Mouse (Mus musculus) left cerebral cortex, adult 9 months (tissue): Measurements from ENCODE around the gene Kctd20.
"Not testable (repeated sequence)": the region's sequence is repeated elsewhere in the genome, so short reads cannot be mapped to it uniquely, and the experiment has no call there.

ENCODE experiments used
- DNase-seq, 2 experiments: peaks; one replicate each; pipeline ENCODE4 v3.0.0; 2022; ENCODE audit warnings: low spot score in 2 of 2

Kctd20 gene

GRCm38 (mm10) chr17:28984724-28985420 is 33.1 kb downstream of the Kctd20 start:
- no peak for DNase-seq

DNA sequence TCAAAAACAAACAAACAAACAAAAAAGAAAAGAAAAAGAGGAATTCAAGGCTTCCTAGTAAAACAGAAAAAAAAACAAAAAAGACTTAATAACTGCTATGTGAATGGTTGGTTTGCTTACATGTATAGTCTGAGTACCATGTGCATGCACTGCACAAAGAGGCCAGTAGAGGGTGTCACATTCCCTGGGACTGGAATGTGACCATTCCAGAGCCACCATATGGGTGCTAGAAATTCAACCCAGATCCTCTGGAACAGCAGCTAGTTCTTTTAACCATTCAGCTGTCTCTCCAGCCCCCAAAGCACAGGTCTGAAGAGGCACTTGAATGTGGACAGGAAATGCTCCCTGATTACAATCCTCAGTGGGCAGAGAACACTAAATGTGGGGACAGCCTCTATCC is 35.1 kb downstream of the Kctd20 start:
- no peak for DNase-seq

DNA sequence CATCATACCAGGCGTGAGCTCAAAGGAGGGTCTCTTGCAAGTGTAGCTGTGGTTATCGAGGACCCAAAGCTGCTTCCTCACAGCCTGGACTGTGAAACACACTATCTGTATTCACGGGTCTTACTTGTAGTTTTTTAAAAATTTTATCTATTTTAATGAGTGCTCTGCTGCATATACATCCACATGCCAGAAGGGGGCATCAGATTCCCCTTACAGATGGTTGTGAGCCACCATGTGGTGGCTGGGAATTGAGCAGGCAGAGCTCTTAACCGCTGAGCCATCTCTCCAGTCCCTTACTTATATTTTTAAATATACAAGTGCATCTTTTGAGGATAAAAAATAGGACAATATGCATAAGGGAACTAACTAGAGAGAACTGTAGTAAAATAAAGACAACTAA is 36.0 kb downstream of the Kctd20 start:
- DNase-seq, result no peak

GRCm38 (mm10) chr17:28988291-28988690 is 36.5 kb downstream of the Kctd20 start:
- no peak for DNase-seq

DNA sequence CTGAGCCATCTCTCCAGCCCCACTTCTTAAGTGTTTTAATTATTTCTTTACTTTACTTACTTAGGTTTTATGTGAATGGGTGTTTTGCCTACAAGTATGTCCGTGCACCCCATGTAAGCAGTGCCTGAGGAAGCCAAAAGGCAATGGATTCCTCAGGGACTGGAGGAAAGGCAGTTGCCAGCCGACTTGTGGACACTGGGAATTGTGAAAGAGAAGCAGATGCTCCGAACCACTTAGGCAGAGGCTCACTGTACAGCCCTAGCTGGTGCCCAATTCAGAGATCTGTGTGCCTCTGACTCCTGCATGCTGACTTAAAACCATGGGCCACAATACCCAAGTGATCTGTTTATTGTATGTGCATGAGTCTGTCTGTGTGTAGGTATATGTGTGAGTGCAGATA is 37.2 kb downstream of the Kctd20 start:
- no peak for DNase-seq

GRCm38 (mm10) chr17:28990060-28990459 is 38.3 kb downstream of the Kctd20 start:
- DNase-seq, result no peak

DNA sequence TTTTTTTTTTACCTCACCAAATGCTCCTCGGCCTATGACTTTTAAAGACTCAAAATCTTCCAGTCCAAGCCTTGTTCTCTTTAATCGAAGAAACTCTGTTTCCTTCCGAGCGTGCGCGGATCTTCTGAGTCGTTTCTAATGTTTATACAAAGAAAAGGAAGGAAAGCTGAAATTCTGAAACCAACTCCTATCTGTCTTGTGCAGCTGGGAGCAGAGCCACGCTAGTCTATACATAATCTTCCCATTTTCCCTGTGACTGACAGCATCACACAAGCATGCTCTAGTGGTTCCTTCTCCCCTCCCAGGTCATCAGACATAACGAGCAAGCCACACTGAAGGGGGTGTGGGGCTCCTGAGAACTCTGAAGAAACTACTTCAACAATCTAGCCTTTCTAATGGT is 39.5 kb downstream of the Kctd20 start:
- no peak for DNase-seq

- peak in 1 of 2 experiments; percentile 42 for DNase-seq
Observed at GRCm38 (mm10) chr17:28992105-28992504, 40.4 kb downstream of the Kctd20 start.

- DNase-seq, result not testable (repeated sequence)
Observed at GRCm38 (mm10) chr17:28993004-28993403, 41.3 kb downstream of the Kctd20 start.

GRCm38 (mm10) chr17:28994615-28995014 is 42.9 kb downstream of the Kctd20 start:
- no peak for DNase-seq

GRCm38 (mm10) chr17:29000465-29000864 is 48.7 kb downstream of the Kctd20 start:
- DNase-seq, result no peak

- no peak for DNase-seq
Observed at GRCm38 (mm10) chr17:29003740-29004139, 52.0 kb downstream of the Kctd20 start.

DNA sequence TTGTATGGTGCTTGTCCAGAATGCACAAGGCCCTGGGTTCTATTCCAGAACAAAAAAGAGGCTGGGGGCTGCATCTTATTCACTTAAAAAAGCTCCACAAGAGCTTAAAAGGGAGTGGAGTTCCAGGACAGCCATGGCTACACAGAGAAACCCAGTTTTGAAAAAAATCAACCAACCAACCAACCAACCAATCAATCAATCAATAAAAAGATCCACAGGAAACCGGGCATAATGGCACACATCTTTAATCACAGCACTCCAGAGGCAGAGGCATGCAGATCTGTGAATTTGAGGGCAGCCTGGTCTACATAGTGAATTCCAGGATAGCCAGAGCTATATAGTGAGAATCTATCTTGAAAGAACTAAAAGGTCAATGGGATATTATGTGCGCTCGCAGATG is 53.3 kb downstream of the Kctd20 start:
- DNase-seq, result no peak

DNA sequence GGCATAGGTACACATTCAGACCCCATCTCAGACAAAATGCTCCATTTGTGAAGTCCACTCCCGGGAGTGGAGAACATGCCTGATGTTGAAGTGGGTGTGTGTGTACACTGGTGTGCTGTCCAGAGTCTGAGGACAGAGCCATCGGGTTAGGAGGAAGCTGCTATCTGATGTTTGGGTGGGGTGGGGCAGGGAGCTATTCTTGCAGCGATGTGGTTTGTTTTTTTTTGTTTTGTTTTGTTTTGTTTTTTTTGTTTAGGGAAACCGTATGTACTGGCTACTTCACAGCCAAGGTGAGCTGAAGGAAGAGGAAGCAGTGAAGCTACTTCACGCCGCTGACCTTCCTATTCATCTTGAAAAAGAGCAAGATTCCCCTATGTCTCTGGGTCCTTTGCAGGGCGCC is 55.1 kb downstream of the Kctd20 start:
- DNase-seq, result no peak

- DNase-seq, result no peak
Observed at GRCm38 (mm10) chr17:29007243-29007640, 55.5 kb downstream of the Kctd20 start.

- peak; percentile 78 to 90 for DNase-seq
Observed at GRCm38 (mm10) chr17:29007641-29008325, 56.0 kb downstream of the Kctd20 start, which contains the start of gene Stk38. TSS of gene Stk38 (minus strand) at chr17:29007995.

DNA sequence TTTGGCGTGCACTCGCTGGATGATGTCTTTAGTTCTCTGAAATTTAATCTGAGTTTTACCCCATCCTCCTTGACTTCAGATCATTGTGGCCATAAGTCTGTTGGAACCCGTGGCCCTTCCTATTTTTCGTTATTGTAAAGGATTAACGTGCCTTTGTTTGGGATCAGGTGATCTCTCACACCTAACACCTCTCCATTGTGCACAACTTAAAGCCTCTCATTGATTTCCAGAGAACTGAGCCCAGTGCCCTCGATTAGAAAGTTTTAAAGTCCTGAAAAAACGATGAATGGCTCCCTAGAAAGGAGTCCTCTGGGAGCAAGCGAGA is 56.5 kb downstream of the Kctd20 start:
- DNase-seq, result no peak

DNA sequence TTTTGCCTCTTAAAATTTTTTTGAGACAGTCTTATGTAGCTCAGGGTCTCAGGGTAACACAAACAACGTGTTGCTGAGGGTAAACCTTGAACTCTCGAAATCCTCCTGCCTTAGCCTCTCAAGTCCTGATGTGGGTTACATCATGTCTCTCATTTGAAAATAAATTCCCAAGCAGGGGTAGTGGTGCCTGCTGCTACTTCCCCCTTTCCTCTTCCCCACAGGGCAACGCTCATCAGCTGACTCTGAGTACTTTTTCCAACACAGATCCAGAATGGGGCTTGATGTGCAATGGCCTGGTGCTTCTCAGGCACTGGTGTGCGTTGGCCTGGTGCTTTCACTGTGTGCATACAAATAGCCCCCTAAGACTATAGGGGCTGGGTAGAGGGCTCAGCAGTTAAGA is 57.4 kb downstream of the Kctd20 start:
- no peak for DNase-seq

GRCm38 (mm10) chr17:29014235-29014634 is 62.5 kb downstream of the Kctd20 start:
- DNase-seq, result no peak

DNA sequence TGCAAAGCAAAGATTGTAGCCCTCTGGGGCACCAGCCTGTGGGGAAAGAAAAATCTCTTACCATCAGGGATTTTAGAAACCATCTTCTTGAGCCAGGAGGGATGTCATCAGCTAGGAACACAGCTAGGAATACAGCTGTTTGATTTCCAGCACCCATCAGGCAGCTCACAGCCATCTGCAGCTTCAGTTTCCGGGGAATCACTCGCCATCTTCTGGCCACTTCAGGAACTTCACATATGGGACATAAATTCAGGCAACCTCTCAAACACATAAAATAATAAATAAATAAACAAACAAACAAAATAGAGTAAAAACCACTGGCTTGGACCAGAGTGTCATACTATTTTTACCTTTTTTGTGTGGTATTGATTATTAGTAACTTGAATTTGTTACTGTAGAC is 63.9 kb downstream of the Kctd20 start:
- DNase-seq, result no peak

- no peak for DNase-seq
Observed at GRCm38 (mm10) chr17:29016705-29017104, 65.0 kb downstream of the Kctd20 start.

DNA sequence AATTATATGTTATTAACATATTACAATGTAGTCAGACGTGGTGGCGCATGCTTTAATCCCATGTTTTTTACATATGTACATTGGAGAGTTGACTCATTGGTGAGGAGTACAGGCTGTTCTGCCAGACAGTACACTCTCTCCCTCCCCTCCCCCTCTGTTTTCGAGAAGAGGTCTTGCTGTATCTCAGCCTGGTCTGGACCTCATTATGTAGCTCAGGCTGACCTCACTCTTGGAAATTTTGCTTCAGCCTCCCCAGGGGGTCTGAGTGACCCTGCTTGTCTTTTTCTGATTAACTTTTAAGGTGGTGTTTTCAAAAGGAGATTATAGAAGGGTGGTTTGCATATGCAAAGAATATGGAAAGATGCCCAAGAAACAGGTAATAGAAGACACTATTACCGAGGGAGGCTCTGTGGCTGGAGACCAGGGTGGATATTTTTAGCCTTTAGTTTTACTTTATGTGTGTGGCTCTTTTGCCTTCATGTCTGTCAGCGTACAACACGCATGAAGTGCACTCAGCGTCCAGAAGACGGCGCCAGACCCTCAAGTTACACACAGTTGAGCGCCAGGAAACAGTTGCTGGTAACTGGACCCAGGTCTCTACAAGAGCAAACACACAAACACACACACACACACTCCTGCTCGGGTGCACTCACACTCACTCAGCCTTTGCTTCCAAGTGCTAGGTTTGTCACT is 66.7 kb downstream of the Kctd20 start:
- no peak for DNase-seq
